Mouse (Mus musculus): ENCODE data around the gene Phkb. TPM values are rescaled to one million over a fixed set of nuclear protein-coding genes. Genes with fewer than 3 reads are reported as not detected.

Gene Phkb
- polyA plus RNA-seq, 1 experiment from 2014 or later, result 51.9 TPM

- H3K4me1 ChIP-seq (replicated peaks; ENCODE audit: control insufficient read depth, insufficient read depth, low read length), result no peaks in the 10 kb centered on the region
- no peaks in the 10 kb centered on the region for H3K27me3 ChIP-seq (ENCODE audit: control insufficient read depth, insufficient read depth, low read length)
- 87% methylated on average over 1 of the region's 1 CpGs for WGBS
- no peak overlapping the region for H3K9ac ChIP-seq (ENCODE audit: low read length)
- H3K9me3 ChIP-seq (ENCODE audit: control insufficient read depth, low read length), result no peaks in the 10 kb centered on the region
- H3K27ac ChIP-seq (ENCODE audit: low read depth, low read length), result no peak overlapping the region
- H3K36me3 ChIP-seq (ENCODE audit: control insufficient read depth, insufficient read depth, low read length), result no peaks in the 10 kb centered on the region
- no peak for ATAC-seq (replicated peaks; ENCODE audit: low FRiP score)
- H3K4me3 ChIP-seq (ENCODE audit: low read depth, low read length), result no peak overlapping the region
- DNase-seq (ENCODE audit: low spot score), result no peak
- H3K4me2 ChIP-seq (ENCODE audit: low read depth, low read length, severe bottlenecking), result no peak overlapping the region
These were observed 152.2 kb downstream of the Phkb start for GRCm38 (mm10) chr8:85992911-85993310.

- Histone ChIP-seq H3K4me3 (ENCODE audit: low read depth, low read length) (no peak overlapping the region), H3K4me2 (ENCODE audit: low read depth, low read length, severe bottlenecking) (no peak overlapping the region), H3K4me1 (replicated peaks; ENCODE audit: control insufficient read depth, insufficient read depth, low read length) (no peaks in the 10 kb centered on the region), H3K9ac (ENCODE audit: low read length) (no peak overlapping the region), H3K27me3 (ENCODE audit: control insufficient read depth, insufficient read depth, low read length) (no peaks in the 10 kb centered on the region), H3K9me3 (ENCODE audit: control insufficient read depth, low read length) (no peaks in the 10 kb centered on the region), H3K27ac (ENCODE audit: low read depth, low read length) (no peak overlapping the region), H3K36me3 (ENCODE audit: control insufficient read depth, insufficient read depth, low read length) (no peaks in the 10 kb centered on the region)
- WGBS, result 90% methylated on average over 1 of the region's 1 CpGs
- no peak for ATAC-seq (replicated peaks; ENCODE audit: low FRiP score)
- no peak for DNase-seq (ENCODE audit: low spot score)
These were observed 152.9 kb downstream of the Phkb start for GRCm38 (mm10) chr8:85993661-85994060.

GRCm38 (mm10) chr8:85995971-85996370 lies 155.2 kb downstream of the Phkb start:
- Histone ChIP-seq H3K9ac (ENCODE audit: low read length) (no peak overlapping the region), H3K27ac (ENCODE audit: low read depth, low read length) (no peak overlapping the region), H3K4me2 (ENCODE audit: low read depth, low read length, severe bottlenecking) (no peak overlapping the region), H3K9me3 (ENCODE audit: control insufficient read depth, low read length) (no peaks in the 10 kb centered on the region), H3K4me3 (ENCODE audit: low read depth, low read length) (no peak overlapping the region), H3K36me3 (ENCODE audit: control insufficient read depth, insufficient read depth, low read length) (no peaks in the 10 kb centered on the region), H3K4me1 (replicated peaks; ENCODE audit: control insufficient read depth, insufficient read depth, low read length) (no peaks in the 10 kb centered on the region), H3K27me3 (ENCODE audit: control insufficient read depth, insufficient read depth, low read length) (no peaks in the 10 kb centered on the region)
- DNase-seq (ENCODE audit: low spot score) (no peak), ATAC-seq (replicated peaks; ENCODE audit: low FRiP score) (no peak)
- WGBS, result 53% methylated on average over 1 of the region's 1 CpGs

GRCm38 (mm10) chr8:86006485-86006884 lies 165.7 kb downstream of the Phkb start:
- no peaks in the 10 kb centered on the region for H3K27me3 ChIP-seq (ENCODE audit: control insufficient read depth, insufficient read depth, low read length)

GRCm38 (mm10) chr8:86016806-86017205 lies 176.0 kb downstream of the Phkb start:
- no peak overlapping the region for H3K4me3 ChIP-seq (ENCODE audit: low read depth, low read length)
- no peaks in the 10 kb centered on the region for H3K4me1 ChIP-seq (replicated peaks; ENCODE audit: control insufficient read depth, insufficient read depth, low read length)
- ATAC-seq (replicated peaks; ENCODE audit: low FRiP score) (no peak), DNase-seq (ENCODE audit: low spot score) (no peak)
- no peak overlapping the region for H3K4me2 ChIP-seq (ENCODE audit: low read depth, low read length, severe bottlenecking)
- H3K27me3 ChIP-seq (ENCODE audit: control insufficient read depth, insufficient read depth, low read length), result no peaks in the 10 kb centered on the region
- WGBS, result 96% methylated on average over 2 of the region's 2 CpGs
- H3K36me3 ChIP-seq (ENCODE audit: control insufficient read depth, insufficient read depth, low read length), result no peaks in the 10 kb centered on the region
- H3K27ac ChIP-seq (ENCODE audit: low read depth, low read length), result no peak overlapping the region
- no peak overlapping the region for H3K9ac ChIP-seq (ENCODE audit: low read length)
- H3K9me3 ChIP-seq (ENCODE audit: control insufficient read depth, low read length), result no peaks in the 10 kb centered on the region

More at GRCm38 (mm10) chr8:86006485-86006884, 165.7 kb downstream of the Phkb start:
- Histone ChIP-seq H3K4me1 (replicated peaks; ENCODE audit: control insufficient read depth, insufficient read depth, low read length) (no peaks in the 10 kb centered on the region), H3K27ac (ENCODE audit: low read depth, low read length) (no peak overlapping the region), H3K9ac (ENCODE audit: low read length) (no peak overlapping the region), H3K4me2 (ENCODE audit: low read depth, low read length, severe bottlenecking) (no peak overlapping the region), H3K36me3 (ENCODE audit: control insufficient read depth, insufficient read depth, low read length) (no peaks in the 10 kb centered on the region), H3K9me3 (ENCODE audit: control insufficient read depth, low read length) (no peaks in the 10 kb centered on the region), H3K4me3 (ENCODE audit: low read depth, low read length) (no peak overlapping the region)
- no peak for ATAC-seq (replicated peaks; ENCODE audit: low FRiP score)
- no peak for DNase-seq (ENCODE audit: low spot score)

GRCm38 (mm10) chr8:86028646-86029312 lies 188.0 kb downstream of the Phkb start:
- ATAC-seq (replicated peaks; ENCODE audit: low FRiP score) (no peak), DNase-seq (ENCODE audit: low spot score) (no peak)
- H3K4me1 ChIP-seq (replicated peaks; ENCODE audit: control insufficient read depth, insufficient read depth, low read length), result no peaks in the 10 kb centered on the region
- no peak overlapping the region for H3K9ac ChIP-seq (ENCODE audit: low read length)
- no peaks in the 10 kb centered on the region for H3K27me3 ChIP-seq (ENCODE audit: control insufficient read depth, insufficient read depth, low read length)
- WGBS, result 87% methylated on average over 6 of the region's 6 CpGs
- no peaks in the 10 kb centered on the region for H3K9me3 ChIP-seq (ENCODE audit: control insufficient read depth, low read length)
- no peak overlapping the region for H3K27ac ChIP-seq (ENCODE audit: low read depth, low read length)
- H3K4me2 ChIP-seq (ENCODE audit: low read depth, low read length, severe bottlenecking), result no peak overlapping the region
- no peaks in the 10 kb centered on the region for H3K36me3 ChIP-seq (ENCODE audit: control insufficient read depth, insufficient read depth, low read length)
- no peak overlapping the region for H3K4me3 ChIP-seq (ENCODE audit: low read depth, low read length)

- no peak for DNase-seq (ENCODE audit: low spot score)
- ATAC-seq (replicated peaks; ENCODE audit: low FRiP score), result no peak
- WGBS, result 95% methylated on average over 7 of the region's 7 CpGs
- no peaks in the 10 kb centered on the region for H3K4me1 ChIP-seq (replicated peaks; ENCODE audit: control insufficient read depth, insufficient read depth, low read length)
- H3K27ac ChIP-seq (ENCODE audit: low read depth, low read length), result no peak overlapping the region
- no peaks in the 10 kb centered on the region for H3K9me3 ChIP-seq (ENCODE audit: control insufficient read depth, low read length)
- H3K9ac ChIP-seq (ENCODE audit: low read length), result no peak overlapping the region
- H3K4me3 ChIP-seq (ENCODE audit: low read depth, low read length), result no peak overlapping the region
- H3K36me3 ChIP-seq (ENCODE audit: control insufficient read depth, insufficient read depth, low read length), result no peaks in the 10 kb centered on the region
- no peak overlapping the region for H3K4me2 ChIP-seq (ENCODE audit: low read depth, low read length, severe bottlenecking)
- no peaks in the 10 kb centered on the region for H3K27me3 ChIP-seq (ENCODE audit: control insufficient read depth, insufficient read depth, low read length)
These were observed 188.7 kb downstream of the Phkb start for GRCm38 (mm10) chr8:86029451-86029850.

GRCm38 (mm10) chr8:86034662-86035365 lies 194.1 kb downstream of the Phkb start:
- H3K4me3 ChIP-seq (ENCODE audit: low read depth, low read length), result no peak overlapping the region
- DNase-seq (ENCODE audit: low spot score) (no peak), ATAC-seq (replicated peaks; ENCODE audit: low FRiP score) (no peak)
- no peaks in the 10 kb centered on the region for H3K27me3 ChIP-seq (ENCODE audit: control insufficient read depth, insufficient read depth, low read length)
- H3K27ac ChIP-seq (ENCODE audit: low read depth, low read length), result no peak overlapping the region
- no peaks in the 10 kb centered on the region for H3K4me1 ChIP-seq (replicated peaks; ENCODE audit: control insufficient read depth, insufficient read depth, low read length)
- H3K4me2 ChIP-seq (ENCODE audit: low read depth, low read length, severe bottlenecking), result no peak overlapping the region
- WGBS, result 88% methylated on average over 6 of the region's 6 CpGs
- H3K9ac ChIP-seq (ENCODE audit: low read length), result no peak overlapping the region
- no peaks in the 10 kb centered on the region for H3K36me3 ChIP-seq (ENCODE audit: control insufficient read depth, insufficient read depth, low read length)
- no peaks in the 10 kb centered on the region for H3K9me3 ChIP-seq (ENCODE audit: control insufficient read depth, low read length)

GRCm38 (mm10) chr8:86035371-86035770 lies 194.6 kb downstream of the Phkb start:
- DNase-seq (ENCODE audit: low spot score) (no peak), ATAC-seq (replicated peaks; ENCODE audit: low FRiP score) (no peak)
- no peak overlapping the region for H3K27ac ChIP-seq (ENCODE audit: low read depth, low read length)
- no peaks in the 10 kb centered on the region for H3K4me1 ChIP-seq (replicated peaks; ENCODE audit: control insufficient read depth, insufficient read depth, low read length)
- no peaks in the 10 kb centered on the region for H3K36me3 ChIP-seq (ENCODE audit: control insufficient read depth, insufficient read depth, low read length)
- H3K9me3 ChIP-seq (ENCODE audit: control insufficient read depth, low read length), result no peaks in the 10 kb centered on the region
- 92% methylated on average over 4 of the region's 4 CpGs for WGBS
- H3K4me2 ChIP-seq (ENCODE audit: low read depth, low read length, severe bottlenecking), result no peak overlapping the region
- H3K9ac ChIP-seq (ENCODE audit: low read length), result no peak overlapping the region
- no peak overlapping the region for H3K4me3 ChIP-seq (ENCODE audit: low read depth, low read length)
- H3K27me3 ChIP-seq (ENCODE audit: control insufficient read depth, insufficient read depth, low read length), result no peaks in the 10 kb centered on the region

All from forebrain, embryonic 11.5 days (tissue).